Mouse (Mus musculus) lung, adult 2 months (tissue): ENCODE measurements at regions not wholly inside any gene's neighbourhood (a gene's known extent, or its start where the extent isn't known, plus 50 kb on each side); places are given as distances from the start of the nearest gene placed in this dataset.

ENCODE experiments used
- CTCF ChIP-seq: fragments of 200-500 bp; IDR thresholded peaks from 2 replicates; pipeline ENCODE4 v1.5.1; 2011; ENCODE audit warnings: mild to moderate bottlenecking, low read length, control low read depth; ENCODE audit not compliant: insufficient read depth
- POLR2A ChIP-seq: fragments of 200-500 bp; IDR thresholded peaks from 2 replicates; pipeline ENCODE4 v1.6.1; 2011; ENCODE audit warnings: low read depth, mild to moderate bottlenecking, control low read depth, low read length, borderline replicate concordance; ENCODE audit errors: extremely low read depth

GRCm38 (mm10) chr5:16461795-16462194 is 91.5 kb upstream of the Hgf start:
- no peak for TF ChIP-seq CTCF
- TF ChIP-seq POLR2A: no peak
